ENCODE assay signal across 8 mouse cellular contexts in the genomic region with DNA sequence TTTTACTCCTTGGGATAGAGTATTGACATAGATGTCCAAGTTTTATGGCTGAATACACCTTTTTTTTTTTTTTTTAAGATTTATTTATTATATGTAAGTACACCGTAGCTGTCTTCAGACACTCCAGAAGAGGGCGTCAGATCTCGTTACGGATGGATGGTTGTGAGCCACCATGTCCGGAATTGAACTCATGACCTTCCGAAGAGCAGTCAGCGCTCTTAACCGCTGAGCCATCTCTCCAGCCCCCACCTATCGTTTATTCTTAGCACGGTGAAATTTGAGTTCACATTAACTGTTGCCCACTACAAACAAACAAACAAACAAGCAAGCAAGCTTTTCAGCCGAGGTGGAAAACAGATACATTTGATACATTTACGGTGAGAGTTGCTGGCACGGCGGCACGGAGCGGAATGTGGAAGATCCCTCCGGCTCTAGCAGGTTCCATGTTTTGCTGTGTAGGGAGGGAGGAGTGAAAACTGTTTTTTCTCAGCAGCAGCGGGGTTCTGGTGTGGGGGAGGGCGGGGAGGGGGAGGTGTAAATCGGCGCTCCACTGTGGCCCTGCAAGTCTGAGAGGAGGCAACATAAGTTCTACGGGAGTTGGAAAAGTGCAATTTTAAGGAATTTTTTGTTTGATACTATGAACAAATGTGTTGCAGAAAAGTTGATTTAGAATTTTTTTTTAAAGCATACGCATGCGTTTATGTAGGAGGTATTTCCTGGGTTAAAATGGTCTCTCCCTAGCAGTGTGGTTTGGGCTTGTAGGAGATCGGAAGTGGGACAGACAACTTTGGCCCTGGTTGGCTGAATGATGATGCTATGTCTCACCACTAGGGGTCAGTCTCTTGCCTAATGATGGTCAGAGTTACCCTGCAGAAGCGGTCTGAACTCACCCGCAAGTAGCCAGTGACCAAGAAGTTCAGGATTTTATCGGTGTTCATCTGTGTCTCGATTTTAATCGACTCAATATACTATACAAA. TPM values are rescaled to one million over a fixed set of nuclear protein-coding genes. Genes with fewer than 3 reads are reported as not detected.
DNase-seq lines count a peak whose midpoint lies in the region; ATAC-seq and TF ChIP-seq lines count a peak whose summit lies in the region.

No protein-coding gene starts in this region.

- peak; percentile 84 for DNase-seq in CD4-positive, CD25-positive, alpha-beta regulatory T cell, adult 2 months (ENCODE audit: low read depth, low spot score)
- DNase-seq in brain, embryonic 14.5 days (ENCODE audit: low read depth) = peak; percentile 93
- peak; percentile 86 for DNase-seq in liver, adult 2 months (ENCODE audit: extremely low read depth, low read depth, low spot score)
- DNase-seq in splenic B cell, adult 2 months (ENCODE audit: low read depth, low spot score) = peak; percentile 87

- H3K27me3 ChIP-seq in erythroblast, embryonic 14.5 days (ENCODE audit: control insufficient read depth) = peaks cover 3% of the 10 kb centered on the region; the same call in 1 of the 2 replicates
- H3K27me3 ChIP-seq in heart, embryonic 11.5 days (ENCODE audit: control insufficient read depth, insufficient read depth, low read length) = no peaks in the 10 kb centered on the region
- no peaks in the 10 kb centered on the region for H3K27me3 ChIP-seq in kidney, embryonic 16.5 days (ENCODE audit: insufficient read depth, low read length)
- no peaks in the 10 kb centered on the region for H3K27me3 ChIP-seq in liver, adult 2 months (ENCODE audit: control insufficient read depth, insufficient read depth, low read length)
- H3K27me3 ChIP-seq in myocyte (ENCODE audit: control insufficient read depth, insufficient read depth, insufficient read length) = no peaks in the 10 kb centered on the region
- no peaks in the 10 kb centered on the region for H3K27me3 ChIP-seq in splenic B cell, adult 2 months (ENCODE audit: control insufficient read depth, insufficient read depth, low read length, poor library complexity, severe bottlenecking)

- H3K4me1 ChIP-seq in erythroblast, embryonic 14.5 days (ENCODE audit: control insufficient read depth) = peaks cover 21% of the 10 kb centered on the region
- no peaks in the 10 kb centered on the region for H3K4me1 ChIP-seq in heart, embryonic 11.5 days (ENCODE audit: control insufficient read depth, insufficient read depth, low read length)
- H3K4me1 ChIP-seq in kidney, embryonic 16.5 days (ENCODE audit: insufficient read depth, low read length) = no peaks in the 10 kb centered on the region
- H3K4me1 ChIP-seq in liver, adult 2 months (ENCODE audit: control insufficient read depth, insufficient read depth, low read length) = no peaks in the 10 kb centered on the region

- peak; percentile 80 for ATAC-seq in heart, embryonic 11.5 days (replicated peaks; ENCODE audit: insufficient number of reproducible peaks, low FRiP score, low TSS enrichment)
- peak; percentile 95 for ATAC-seq in kidney, embryonic 16.5 days (ENCODE audit: low FRiP score, low TSS enrichment)

- WGBS in heart, embryonic 11.5 days (ENCODE audit: insufficient replicate concordance) = 2% methylated on average over 30 of the region's 30 CpGs
- 1% methylated on average over 30 of the region's 30 CpGs for WGBS in kidney, embryonic 16.5 days
- under 1% methylated on average over 30 of the region's 30 CpGs for WGBS in liver, adult 2 months

- H3K79me2 ChIP-seq in liver, adult 2 months (ENCODE audit: control insufficient read depth, insufficient read depth, low read length) = no peaks in the 10 kb centered on the region
- no peaks in the 10 kb centered on the region for H3K79me2 ChIP-seq in myocyte (ENCODE audit: control insufficient read depth, insufficient read depth)

- H3K9ac ChIP-seq in heart, embryonic 11.5 days (ENCODE audit: low read depth, low read length) = peak overlapping the region; percentile 52
- H3K9ac ChIP-seq in kidney, embryonic 16.5 days (replicated peaks; ENCODE audit: low read length) = peak overlapping the region; percentile 64
- peak overlapping the region; percentile 29 for H3K9ac ChIP-seq in liver, adult 2 months (ENCODE audit: low read depth, low read length)

- peak overlapping the region; percentile 71 for H3K4me3 ChIP-seq in erythroblast, embryonic 14.5 days (replicated peaks)
- peak overlapping the region; percentile 45 for H3K4me3 ChIP-seq in heart, embryonic 11.5 days (ENCODE audit: low read depth, low read length)
- H3K4me3 ChIP-seq in kidney, embryonic 16.5 days (ENCODE audit: low read length) = peak overlapping the region; percentile 55
- peak overlapping the region; percentile 40 for H3K4me3 ChIP-seq in liver, adult 2 months (ENCODE audit: insufficient read depth, low read depth, low read length)
- peak overlapping the region; percentile 25 for H3K4me3 ChIP-seq in myocyte

- H3K4me2 ChIP-seq in heart, embryonic 11.5 days = peak overlapping the region; percentile 68
- peak overlapping the region; percentile 67 for H3K4me2 ChIP-seq in kidney, embryonic 16.5 days (replicated peaks; ENCODE audit: low read depth, low read length)
- peak overlapping the region; percentile 74 for H3K4me2 ChIP-seq in myocyte (ENCODE audit: low read depth)

- H3ac ChIP-seq in myocyte (ENCODE audit: control insufficient read depth, insufficient read length) = no peak overlapping the region

- no peaks in the 10 kb centered on the region for H3K36me3 ChIP-seq in erythroblast, embryonic 14.5 days (ENCODE audit: control insufficient read depth)
- no peaks in the 10 kb centered on the region for H3K36me3 ChIP-seq in heart, embryonic 11.5 days (ENCODE audit: control insufficient read depth, insufficient read depth, low read length)
- H3K36me3 ChIP-seq in kidney, embryonic 16.5 days (ENCODE audit: insufficient read depth, low read length) = no peaks in the 10 kb centered on the region
- H3K36me3 ChIP-seq in liver, adult 2 months (ENCODE audit: control insufficient read depth, insufficient read depth, low read length) = no peaks in the 10 kb centered on the region
- peaks cover 3% of the 10 kb centered on the region for H3K36me3 ChIP-seq in myocyte (ENCODE audit: control insufficient read depth, insufficient read depth)
- no peaks in the 10 kb centered on the region for H3K36me3 ChIP-seq in splenic B cell, adult 2 months (ENCODE audit: control insufficient read depth, insufficient read depth, low read length, poor library complexity, severe bottlenecking)

- H3K9me3 ChIP-seq in erythroblast, embryonic 14.5 days (ENCODE audit: control insufficient read depth, low read length) = no peaks in the 10 kb centered on the region
- no peaks in the 10 kb centered on the region for H3K9me3 ChIP-seq in heart, embryonic 11.5 days (replicated peaks; ENCODE audit: control insufficient read depth, low read length)
- no peaks in the 10 kb centered on the region for H3K9me3 ChIP-seq in kidney, embryonic 16.5 days (ENCODE audit: low read length)

- TF ChIP-seq CTCF in brain, embryonic 14.5 days (IDR thresholded peaks at IDR 0.05; ENCODE audit: borderline replicate concordance, extremely low read depth, insufficient read depth, insufficient read length) = peak; percentile 84; the same call in 1 of the 2 replicates
- TF ChIP-seq CTCF in liver, adult 2 months (IDR thresholded peaks at IDR 0.05; ENCODE audit: low read depth, low read length) = peak; percentile 71

- TF ChIP-seq POLR2A in brain, embryonic 14.5 days (IDR thresholded peaks at IDR 0.05; ENCODE audit: borderline replicate concordance, extremely low read depth, insufficient read depth, insufficient read length, poor library complexity, severe bottlenecking) = no peak
- TF ChIP-seq POLR2A in liver, adult 2 months (IDR thresholded peaks at IDR 0.05; ENCODE audit: extremely low read depth, insufficient read depth, low read length) = no peak
- no peak for TF ChIP-seq POLR2A in myocyte (IDR thresholded peaks at IDR 0.05; ENCODE audit: insufficient read length, low read depth)

- H3K27ac ChIP-seq in heart, embryonic 11.5 days (ENCODE audit: low read depth, low read length) = peak overlapping the region; percentile 76
- H3K27ac ChIP-seq in kidney, embryonic 16.5 days (ENCODE audit: low read length) = peak overlapping the region; percentile 90
- H3K27ac ChIP-seq in liver, adult 2 months (replicated peaks; ENCODE audit: insufficient read depth, low read depth, low read length) = peak overlapping the region; percentile 29

TF ChIP-seq in myocyte, 11 proteins besides CTCF, POLR2A, EP300 and RAD21:
- TF ChIP-seq REST (IDR thresholded peaks at IDR 0.05; ENCODE audit: insufficient read depth, insufficient read length) (no peak), SRF (IDR thresholded peaks at IDR 0.05; ENCODE audit: control insufficient read depth, insufficient read length, low read depth) (no peak), MYOD1 (IDR thresholded peaks at IDR 0.05; ENCODE audit: control insufficient read depth in 1 of 3, insufficient read length in 2 of 3, low read depth in 2 of 3) (no peak), POLR2AphosphoS2 (IDR thresholded peaks at IDR 0.05; ENCODE audit: insufficient read length, low read depth) (no peak), USF1 (IDR thresholded peaks at IDR 0.05; ENCODE audit: low read depth) (no peak), TCF3 (IDR thresholded peaks at IDR 0.05; ENCODE audit: insufficient read length, low read depth) (no peak), E2F4 (IDR thresholded peaks at IDR 0.05; ENCODE audit: insufficient read depth) (no peak), MAX (IDR thresholded peaks at IDR 0.05; ENCODE audit: low read depth) (no peak), CEBPB (IDR thresholded peaks at IDR 0.05; ENCODE audit: insufficient read depth, poor library complexity, severe bottlenecking) (no peak), TCF12 (IDR thresholded peaks at IDR 0.05; ENCODE audit: insufficient read depth, poor library complexity, severe bottlenecking) (no peak), MYOG (IDR thresholded peaks at IDR 0.05; ENCODE audit: control insufficient read depth in 1 of 3, insufficient read depth in 1 of 3, insufficient read length in 2 of 3, low read depth in 2 of 3) (no peak)
TF ChIP-seq in myocyte: peak in this region for 0.

RNA-seq across cellular contexts. Expression of a gene that starts 37.9 kb away (rescaled TPM):
- 18.7 and 24.5 TPM in 2 replicates for polyA plus RNA-seq in brain, embryonic 14.5 days (2012; rRNA removed)
- polyA plus RNA-seq in erythroblast, embryonic 14.5 days (2012) = 0.15 and 0.19 TPM in 2 replicates
- polyA plus RNA-seq in heart, embryonic 11.5 days (2014; fragmentation: Nextera tagmentation; extraction: Ambion mirVana) = 26.3 and 32.4 TPM in 2 replicates
- polyA plus RNA-seq in kidney, embryonic 16.5 days (2015; fragmentation: Nextera tagmentation; extraction: Ambion mirVana) = 18.5 and 21.2 TPM in 2 replicates
- total RNA-seq in liver, adult 2 months (2014; rRNA removed) = 5.8 and 6.9 TPM in 2 replicates
- 1.7 and 2.0 TPM in 2 replicates for polyA plus RNA-seq in liver, adult 2 months (2012; rRNA removed)
- 11.2 TPM for polyA plus RNA-seq in myocyte (2012; fragmentation: generic; extraction: Trizol)

Comparison
In these comparisons a context has a peak if more than half of its experiments do, and no peak if none do; other contexts are left out.
1. Peak in every context shown above with its lines: DNase-seq, ATAC-seq, H3K4me3 ChIP-seq and H3K27ac ChIP-seq.
2. H3K27ac ChIP-seq: peak in every context shown above with its lines; median percentile 90 in kidney, embryonic 16.5 days; 76 in heart, embryonic 11.5 days; 29 in liver, adult 2 months.